Mouse (Mus musculus) brain, embryonic 14.5 days (tissue): ENCODE results near the gene Cnpy2. TPM values are rescaled to one million over a fixed set of nuclear protein-coding genes. Genes with fewer than 3 reads are reported as not detected.
A peak's percentile ranks its signal among the peaks of the same experiment; 100 is the strongest.
"Not testable (repeated sequence)": the region's sequence is repeated elsewhere in the genome, so short reads cannot be mapped to it uniquely, and the experiment has no call there.

Experiments used
- DNase-seq: peaks from one replicate; pipeline ENCODE4 v3.0.0-alpha.2; 2011; ENCODE audit warnings: low read depth
- CTCF ChIP-seq: fragments of 200-500 bp; IDR thresholded peaks from 2 replicates; pipeline ENCODE4 v1.5.1; 2012; ENCODE audit warnings: inconsistent platforms, mild to moderate bottlenecking, moderate library complexity, borderline replicate concordance; ENCODE audit not compliant: insufficient read depth, insufficient read length; ENCODE audit errors: extremely low read depth
- POLR2A ChIP-seq: fragments of 200-500 bp; IDR thresholded peaks from 2 replicates; pipeline ENCODE4 v1.6.1; 2012; ENCODE audit warnings: mild to moderate bottlenecking, inconsistent platforms, borderline replicate concordance; ENCODE audit not compliant: poor library complexity, insufficient read depth, insufficient read length, severe bottlenecking; ENCODE audit errors: extremely low read depth
- polyA plus RNA-seq: library from polyadenylated mRNA; depleted of rRNA; stranded (reverse); fragments of >200 nt; gene quantifications from 2 replicates; pipeline ENCODE4 v1.2.3, GENCODE M21; 2012

The Cnpy2 gene
- polyA plus RNA-seq, 1 experiment: 84.5 TPM

GRCm38 (mm10) chr10:128297622-128298021 lies 24.6 kb upstream of the Cnpy2 start:
- TF ChIP-seq POLR2A (no peak), CTCF (no peak)
- peak; percentile 30 for DNase-seq

GRCm38 (mm10) chr10:128298243-128298642 lies 24.0 kb upstream of the Cnpy2 start:
- no peak for DNase-seq
- TF ChIP-seq CTCF (no peak), POLR2A (no peak)

GRCm38 (mm10) chr10:128298702-128299171 lies 23.5 kb upstream of the Cnpy2 start, which contains the start of gene Il23a:
TSS of gene Il23a (minus strand) at chr10:128298752.
- no peak for DNase-seq
- TF ChIP-seq POLR2A (no peak), CTCF (no peak)

GRCm38 (mm10) chr10:128302357-128302756 lies 19.9 kb upstream of the Cnpy2 start:
- no peak for DNase-seq
- TF ChIP-seq POLR2A: no peak
- TF ChIP-seq CTCF: no peak

GRCm38 (mm10) chr10:128302785-128303125 lies 19.5 kb upstream of the Cnpy2 start:
- DNase-seq: no peak
- TF ChIP-seq POLR2A: no peak; the same call in 1 of the 2 replicates

GRCm38 (mm10) chr10:128303126-128304021 lies 18.9 kb upstream of the Cnpy2 start, which contains the start of gene Pan2:
TSS of gene Pan2 (plus strand) at chr10:128303335.
- TF ChIP-seq CTCF: no peak
- TF ChIP-seq POLR2A: 0 out of 2 replicates have a peak, but pooled peaks have one; percentile 39
- peak; percentile 100 for DNase-seq

GRCm38 (mm10) chr10:128309654-128310053 lies 12.6 kb upstream of the Cnpy2 start:
- TF ChIP-seq CTCF (no peak), POLR2A (no peak)
- no peak for DNase-seq

GRCm38 (mm10) chr10:128310177-128310576 lies 12.1 kb upstream of the Cnpy2 start:
- TF ChIP-seq POLR2A (no peak), CTCF (no peak)
- DNase-seq: peak; percentile 74

GRCm38 (mm10) chr10:128310902-128311301 lies 11.4 kb upstream of the Cnpy2 start:
- TF ChIP-seq CTCF (no peak), POLR2A (no peak)
- no peak for DNase-seq

GRCm38 (mm10) chr10:128315578-128315977 lies 6.7 kb upstream of the Cnpy2 start:
- no peak for DNase-seq
- TF ChIP-seq POLR2A: no peak
- TF ChIP-seq CTCF: no peak

- TF ChIP-seq CTCF (no peak), POLR2A (no peak)
Observed at GRCm38 (mm10) chr10:128321641-128322040, 618 bp upstream of the Cnpy2 start.

GRCm38 (mm10) chr10:128323516-128323915 lies 1.3 kb downstream of the Cnpy2 start:
- TF ChIP-seq CTCF (no peak), POLR2A (no peak)
- no peak for DNase-seq

More at GRCm38 (mm10) chr10:128321641-128322040, 618 bp upstream of the Cnpy2 start:
- DNase-seq: peak; percentile 15

- TF ChIP-seq CTCF (no peak), POLR2A (no peak)
- no peak for DNase-seq
Observed at GRCm38 (mm10) chr10:128326825-128327224, 4.6 kb downstream of the Cnpy2 start.

- no peak for DNase-seq
- TF ChIP-seq POLR2A (no peak), CTCF (peak; percentile 10; the same call in 1 of the 2 replicates)
Observed at GRCm38 (mm10) chr10:128327610-128328009, 5.4 kb downstream of the Cnpy2 start.

GRCm38 (mm10) chr10:128332358-128333249 lies 10.3 kb downstream of the Cnpy2 start:
- not testable (repeated sequence) for DNase-seq
